Mouse (Mus musculus) cerebellum, adult 18-20 months (tissue): ENCODE measurements around the gene Krtap3-3.
"Not testable (repeated sequence)": the region's sequence is repeated elsewhere in the genome, so short reads cannot be mapped to it uniquely, and the experiment has no call there.

ENCODE experiments used
- DNase-seq, 2 experiments: peaks; one replicate each; pipeline ENCODE4 v3.0.0; 2021

Krtap3-3 gene

GRCm38 (mm10) chr11:99550765-99551164, at the start of gene Krtap3-3:
TSS of gene Krtap3-3 (minus strand) at chr11:99550865.
- no peak for DNase-seq

- not testable (repeated sequence) for DNase-seq
These were observed 47.1 kb upstream of the Krtap3-3 start, which contains the start of gene Krtap9-3 for GRCm38 (mm10) chr11:99597742-99598141. TSS of gene Krtap9-3 (minus strand) at chr11:99598105.

GRCm38 (mm10) chr11:99590981-99591380, 40.3 kb upstream of the Krtap3-3 start, which contains the start of gene Krtap1-3:
TSS of gene Krtap1-3 (minus strand) at chr11:99591339.
- DNase-seq: no peak

DNA sequence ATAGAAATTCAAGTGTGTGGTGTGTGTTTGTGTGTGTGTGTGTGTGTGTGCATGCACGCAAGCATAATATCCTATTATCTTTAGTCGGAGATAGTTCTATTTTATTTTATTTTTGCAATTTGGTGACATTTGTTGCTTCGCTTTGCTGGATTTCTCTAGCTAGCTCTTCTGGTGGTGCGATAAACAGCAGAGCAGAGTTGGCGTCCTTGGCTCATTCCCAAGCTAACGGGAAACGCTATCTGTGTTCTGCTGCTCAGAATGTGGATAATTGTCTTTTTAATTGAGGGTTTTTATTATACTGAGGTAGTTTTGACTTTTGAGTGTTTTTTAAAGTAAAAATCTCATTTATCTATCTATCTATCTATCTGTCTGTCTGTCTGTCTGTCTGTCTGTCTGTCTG, 34.4 kb upstream of the Krtap3-3 start:
- DNase-seq: no peak

DNA sequence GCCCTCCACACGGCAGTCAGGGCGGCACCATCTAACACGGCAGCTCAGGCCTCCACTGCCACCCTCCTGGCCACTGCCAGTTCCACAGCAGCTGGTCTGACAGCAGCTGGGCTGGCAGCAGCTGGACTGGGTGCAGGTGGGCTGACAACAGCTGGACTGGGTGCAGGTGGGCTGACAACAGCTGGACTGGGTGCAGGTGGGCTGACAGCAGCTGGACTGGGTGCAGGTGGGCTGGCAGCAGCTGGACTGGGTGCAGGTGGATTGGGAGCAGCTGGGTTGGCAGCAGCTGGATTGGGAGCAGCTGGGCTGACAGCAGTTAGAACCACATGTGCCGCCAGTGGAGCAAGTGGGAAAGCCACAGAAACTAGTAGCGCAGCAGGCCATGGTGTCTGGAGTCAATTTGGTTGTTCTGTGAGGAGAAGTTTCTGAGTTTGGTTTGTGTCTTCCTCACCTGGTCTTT, 32.6 kb upstream of the Krtap3-3 start, which contains the start of gene Krtap1-4:
Krtap1-4 (minus strand) TSS at position 410 of the 460 bp plus-strand sequence.
- DNase-seq: no peak

- DNase-seq: no peak
These were observed 30.9 kb upstream of the Krtap3-3 start for GRCm38 (mm10) chr11:99581564-99581963.

- DNase-seq: no peak
These were observed 30.4 kb upstream of the Krtap3-3 start for GRCm38 (mm10) chr11:99581051-99581450.

DNA sequence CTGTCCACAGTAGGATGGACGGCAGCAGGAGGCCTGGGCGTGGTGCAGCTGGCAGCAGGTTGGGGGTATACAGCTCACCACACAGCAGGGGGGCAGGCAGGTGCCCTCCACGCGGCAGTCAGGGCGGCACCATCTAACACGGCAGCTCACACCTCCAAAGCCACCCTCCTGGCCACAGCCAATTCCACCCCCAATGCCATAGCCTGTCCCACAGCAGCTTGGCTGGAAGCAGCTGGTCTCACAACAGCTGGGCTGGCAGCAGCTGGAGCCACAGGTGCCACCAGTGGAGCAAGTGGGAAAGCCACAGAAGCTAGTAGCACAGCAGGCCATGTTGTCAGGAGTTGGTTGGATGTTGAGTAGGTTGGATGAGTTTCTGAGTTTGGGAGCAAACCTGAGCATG, 30.0 kb upstream of the Krtap3-3 start, which contains the start of gene Krtap1-5:
Krtap1-5 (minus strand) TSS at position 381 of the 400 bp plus-strand sequence.
- no peak for DNase-seq

DNA sequence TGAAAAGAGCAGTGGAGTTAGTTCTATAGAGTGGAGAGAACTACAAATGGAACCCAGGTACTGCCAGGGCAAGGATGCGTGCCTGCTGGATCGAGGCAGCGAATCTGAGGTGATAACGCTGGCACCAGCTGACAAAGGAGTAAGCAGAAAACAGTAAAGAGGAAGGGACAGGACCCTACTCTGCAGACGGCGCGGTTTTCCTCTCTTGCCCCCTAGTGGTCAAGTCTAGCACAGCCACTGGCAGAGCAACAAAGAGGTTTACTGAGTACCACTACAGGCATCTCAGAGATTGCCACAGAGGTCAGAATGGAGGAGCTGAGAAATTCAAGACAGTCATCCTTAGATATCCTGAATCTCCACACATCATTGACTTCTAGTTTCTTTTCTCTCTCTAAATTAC, 23.4 kb upstream of the Krtap3-3 start:
- peak; percentile 54 to 55 for DNase-seq

DNA sequence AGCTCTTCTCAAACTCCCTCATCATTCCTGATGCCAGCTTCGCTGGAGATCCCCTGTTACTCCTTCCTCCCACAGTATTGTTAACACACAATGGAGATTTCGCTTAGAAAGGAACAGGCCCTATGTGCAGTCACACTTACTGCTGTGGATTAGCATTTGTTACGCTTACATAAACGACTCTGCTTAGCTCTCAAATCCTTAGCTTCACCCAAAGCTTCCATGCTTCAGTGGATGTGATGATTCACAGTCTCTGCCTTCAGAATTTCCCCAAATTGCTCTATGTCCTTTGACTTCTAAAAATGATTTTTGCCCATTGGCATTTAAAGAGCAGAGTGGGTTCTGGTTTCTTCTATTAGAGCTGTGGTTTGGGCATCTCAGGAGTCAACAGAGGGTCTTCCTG, 22.5 kb upstream of the Krtap3-3 start:
- DNase-seq: no peak

GRCm38 (mm10) chr11:99566530-99566929, 15.9 kb upstream of the Krtap3-3 start, which contains the start of gene Krtap3-1:
TSS of gene Krtap3-1 (minus strand) at chr11:99566630.
- DNase-seq: no peak

DNA sequence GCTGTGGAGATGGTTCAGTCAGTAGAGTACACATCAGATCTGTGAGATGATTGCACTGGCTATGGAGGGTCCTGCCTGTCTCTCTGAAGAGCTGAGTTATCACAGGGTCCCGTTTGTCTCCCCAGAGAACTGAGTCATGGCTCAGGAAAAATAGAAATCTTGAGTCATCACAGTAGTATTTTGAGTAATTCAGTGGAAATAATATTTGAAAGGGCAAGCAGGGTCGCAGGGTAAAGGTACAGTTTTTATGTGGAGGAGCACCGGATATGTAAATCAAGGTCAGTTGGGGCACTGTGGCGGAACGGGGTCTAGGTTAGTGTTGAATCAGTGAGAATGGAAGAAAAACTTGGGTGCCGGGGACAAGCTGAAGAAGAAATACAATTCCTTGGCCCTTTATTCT, 11.9 kb upstream of the Krtap3-3 start:
- DNase-seq: no peak

DNA sequence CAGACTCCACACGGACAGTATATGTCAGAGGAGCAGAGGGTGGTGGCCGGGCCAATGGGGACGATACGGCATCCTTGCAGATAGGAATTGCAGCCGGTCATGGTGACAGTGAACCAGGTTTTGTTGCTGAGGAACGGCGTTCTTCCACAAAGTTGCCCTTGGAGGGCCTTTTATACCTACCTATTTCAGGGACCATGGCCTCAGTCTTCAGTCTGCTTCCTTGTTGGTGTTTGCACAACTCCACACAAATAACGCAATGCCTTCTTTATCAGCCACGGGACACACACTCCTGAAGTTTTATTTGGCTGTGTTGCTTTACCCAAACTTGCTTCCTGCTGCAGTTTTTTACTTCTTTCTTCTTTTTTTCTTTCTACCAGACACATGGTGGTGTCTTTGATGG, 8.7 kb upstream of the Krtap3-3 start, which contains the start of gene Gm11939:
Gm11939 (minus strand) TSS at position 101 of the 400 bp plus-strand sequence.
- no peak for DNase-seq

- no peak for DNase-seq
These were observed 7.5 kb upstream of the Krtap3-3 start for GRCm38 (mm10) chr11:99557976-99558745.

GRCm38 (mm10) chr11:99556753-99557152, 6.1 kb upstream of the Krtap3-3 start, which contains the start of gene Krtap3-2:
TSS of gene Krtap3-2 (minus strand) at chr11:99556853.
- no peak for DNase-seq

DNA sequence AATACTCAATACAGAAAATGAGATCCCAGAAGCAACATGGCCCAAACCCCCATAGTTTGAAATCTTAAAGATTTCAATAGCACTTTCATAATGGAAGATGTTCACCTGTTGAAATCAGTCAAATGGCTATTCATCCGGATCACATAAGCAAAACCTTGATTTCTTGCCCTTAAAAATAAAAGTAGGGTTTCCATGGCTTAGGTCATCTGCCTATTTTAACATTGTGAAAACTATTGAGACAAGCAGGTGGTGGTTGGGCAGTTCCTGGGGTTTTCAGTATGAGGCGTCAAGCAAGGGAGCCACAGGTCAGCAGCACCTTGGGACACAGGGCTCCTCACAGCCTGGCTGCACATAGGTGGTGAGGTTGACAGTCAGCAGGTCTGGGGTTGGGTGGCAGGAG, 5.5 kb upstream of the Krtap3-3 start:
- no peak for DNase-seq

GRCm38 (mm10) chr11:99547892-99548291, 2.8 kb downstream of the Krtap3-3 start:
- no peak for DNase-seq

GRCm38 (mm10) chr11:99539721-99540120, 10.9 kb downstream of the Krtap3-3 start:
- peak; percentile 37 to 45 for DNase-seq

DNA sequence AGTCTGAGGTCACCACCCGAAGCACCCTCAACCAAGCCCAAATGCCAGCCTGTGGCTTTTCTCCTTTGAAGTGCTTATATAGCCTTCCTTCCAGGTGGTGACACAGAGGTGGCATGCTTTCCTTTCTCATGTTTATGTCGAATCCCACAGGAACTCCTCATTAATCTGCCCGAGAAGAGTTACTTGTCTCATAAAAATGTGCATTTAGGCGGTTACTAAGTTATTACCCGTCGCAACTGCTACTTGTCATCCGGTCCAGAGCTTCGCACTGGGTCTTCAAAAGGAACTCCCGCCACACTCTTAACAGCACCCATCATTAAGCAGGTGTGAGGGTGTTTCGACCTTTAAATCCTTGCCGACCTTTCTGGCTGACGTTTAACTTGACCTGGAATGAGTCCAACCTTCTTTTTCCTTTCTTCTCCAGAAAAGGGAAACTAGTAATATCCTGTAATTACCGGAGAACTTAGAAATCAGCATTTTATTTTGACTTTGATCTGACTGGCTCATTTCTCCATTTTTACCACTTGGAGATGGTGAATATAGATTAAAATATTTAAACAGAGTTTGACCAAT, 29.3 kb downstream of the Krtap3-3 start, which contains the start of gene Krt39:
Krt39 (minus strand) TSS at position 51 of the 573 bp plus-strand sequence.
- DNase-seq: no peak

DNA sequence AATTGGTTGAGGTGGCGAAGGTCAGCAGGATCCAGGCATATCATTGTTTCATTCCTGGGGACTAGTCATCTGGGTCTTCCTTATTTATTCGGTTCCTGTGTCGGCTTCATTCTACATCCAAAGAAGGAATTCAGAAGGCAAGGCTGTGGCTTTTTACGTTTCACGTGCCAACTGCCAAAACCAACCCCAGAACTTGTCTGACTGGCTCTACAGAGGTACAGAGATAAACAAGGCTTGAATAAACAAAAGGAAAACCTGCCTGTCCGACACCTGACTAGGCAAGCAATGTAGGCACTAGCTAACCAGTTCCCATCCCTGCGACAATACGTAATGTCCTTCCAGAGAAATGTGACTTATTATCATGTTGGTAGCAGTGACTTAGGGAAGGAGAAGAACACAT, 36.6 kb downstream of the Krtap3-3 start:
- DNase-seq: no peak
